ENCODE assay signal across 1 mouse cellular context in the genomic region with DNA sequence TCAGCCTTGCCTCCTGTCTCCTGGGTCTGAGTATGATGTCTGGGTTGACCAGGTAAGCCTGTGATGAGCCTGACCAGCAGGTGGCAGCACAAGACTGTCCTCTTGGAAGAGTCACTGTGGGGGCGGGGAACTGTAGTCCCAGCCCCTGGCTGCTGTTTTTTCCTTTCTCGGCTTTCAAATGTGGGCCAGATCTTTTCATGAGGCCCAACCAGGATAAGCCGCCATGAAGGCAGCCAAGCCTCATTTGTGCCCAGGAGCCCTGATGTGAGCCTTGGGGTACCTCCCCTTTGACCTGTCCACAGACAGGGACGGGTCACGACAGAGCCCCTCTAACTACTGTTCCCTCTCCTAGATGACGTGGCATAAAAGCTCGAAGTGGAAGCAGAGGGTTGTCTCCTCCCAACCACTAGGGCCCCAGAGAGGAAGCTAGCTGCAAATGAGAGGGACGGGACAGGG.
TF ChIP-seq lines count a peak whose summit lies in the region.

No protein-coding gene starts in this region.

TF ChIP-seq in myocyte, 11 proteins besides CTCF, POLR2A, EP300 and RAD21:
- no peak for TF ChIP-seq USF1 (IDR thresholded peaks at IDR 0.05; ENCODE audit: low read depth)
- TF ChIP-seq TCF3 (IDR thresholded peaks at IDR 0.05; ENCODE audit: insufficient read length, low read depth) = no peak
- no peak for TF ChIP-seq CEBPB (IDR thresholded peaks at IDR 0.05; ENCODE audit: insufficient read depth, poor library complexity, severe bottlenecking)
- no peak for TF ChIP-seq MYOD1 (IDR thresholded peaks at IDR 0.05; ENCODE audit: control insufficient read depth in 1 of 3, insufficient read length in 2 of 3, low read depth in 2 of 3)
- TF ChIP-seq POLR2AphosphoS2 (IDR thresholded peaks at IDR 0.05; ENCODE audit: insufficient read length, low read depth) = peak; percentile 64
- TF ChIP-seq MYOG (IDR thresholded peaks at IDR 0.05; ENCODE audit: control insufficient read depth in 1 of 3, insufficient read depth in 1 of 3, insufficient read length in 2 of 3, low read depth in 2 of 3) = peak in 1 of 3 experiments; percentile 20
